Mouse (Mus musculus): Measurements from ENCODE around the gene Lrrc47. TPM values are rescaled to one million over a fixed set of nuclear protein-coding genes. Genes with fewer than 3 reads are reported as not detected.
A peak's percentile ranks its signal among the peaks of the same experiment; 100 is the strongest.

Gene Lrrc47
- polyA plus RNA-seq (2014; fragmentation: Nextera tagmentation; extraction: Ambion mirVana), result 11.8 and 14.2 TPM in 2 replicates

- peak within 1 kb of the TSS; percentile 95 for H3K4me2 ChIP-seq (replicated peaks; ENCODE audit: low read depth, low read length)
- 0% methylated on average over 49 of the region's 59 CpGs for WGBS
- H3K4me1 ChIP-seq (replicated peaks; ENCODE audit: control insufficient read depth, insufficient read depth, low read length), result peaks cover 6% of the 10 kb centered on the region; the same call in 1 of the 2 replicates
- H3K27me3 ChIP-seq (ENCODE audit: control insufficient read depth, insufficient read depth, low read length), result no peaks in the 10 kb centered on the region
- DNase-seq (ENCODE audit: low spot score), result peak; percentile 91
- peak; percentile 93 for ATAC-seq (ENCODE audit: low FRiP score)
- peak within 1 kb of the TSS; percentile 91 for H3K9ac ChIP-seq (ENCODE audit: low read depth, low read length)
- peaks cover 4% of the 10 kb centered on the region; the same call in 1 of the 2 replicates for H3K36me3 ChIP-seq (ENCODE audit: control insufficient read depth, insufficient read depth, low read length)
- H3K27ac ChIP-seq (ENCODE audit: low read depth, low read length), result peak within 1 kb of the TSS; percentile 48; the same call in 1 of the 2 replicates
- peak within 1 kb of the TSS; percentile 99 for H3K4me3 ChIP-seq (ENCODE audit: low read depth, low read length)
- no peaks in the 10 kb centered on the region for H3K9me3 ChIP-seq (ENCODE audit: control insufficient read depth, low read length)
Observed at GRCm38 (mm10) chr4:154011646-154012089, at the start of gene Lrrc47. Gene Lrrc47 (plus strand): TSS chr4:154011731.

DNA sequence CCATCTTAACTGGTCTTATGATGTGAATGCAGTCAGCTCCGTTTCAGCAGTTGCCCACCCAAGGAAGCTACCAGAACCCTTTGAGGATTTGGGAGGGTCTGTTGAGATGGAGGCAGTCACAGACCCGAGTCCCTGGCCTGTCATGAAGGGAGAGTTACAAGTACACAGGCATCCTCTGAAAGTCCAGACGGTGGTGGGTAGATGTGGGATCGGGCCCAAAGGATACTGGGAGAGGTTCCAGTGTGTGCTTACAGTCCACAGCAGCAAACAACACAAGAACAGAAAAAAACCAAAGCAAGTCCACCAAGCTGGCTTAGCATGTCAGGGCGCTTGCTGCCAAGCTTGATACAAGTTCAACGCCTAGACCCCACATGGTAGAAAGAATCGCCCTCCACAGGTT, 48.9 kb upstream of the Lrrc47 start:
- no peak overlapping the region for H3K27ac ChIP-seq (ENCODE audit: low read depth, low read length)
- no peak overlapping the region for H3K4me2 ChIP-seq (replicated peaks; ENCODE audit: low read depth, low read length)
- H3K27me3 ChIP-seq (ENCODE audit: control insufficient read depth, insufficient read depth, low read length), result no peaks in the 10 kb centered on the region
- peaks cover 5% of the 10 kb centered on the region; the same call in 1 of the 2 replicates for H3K36me3 ChIP-seq (ENCODE audit: control insufficient read depth, insufficient read depth, low read length)
- no peak overlapping the region for H3K9ac ChIP-seq (ENCODE audit: low read depth, low read length)
- no peaks in the 10 kb centered on the region for H3K9me3 ChIP-seq (ENCODE audit: control insufficient read depth, low read length)
- ATAC-seq (ENCODE audit: low FRiP score) (no peak), DNase-seq (ENCODE audit: low spot score) (no peak)
- WGBS, result 83% methylated on average over 7 of the region's 7 CpGs
- no peak overlapping the region for H3K4me3 ChIP-seq (ENCODE audit: low read depth, low read length)
- H3K4me1 ChIP-seq (replicated peaks; ENCODE audit: control insufficient read depth, insufficient read depth, low read length), result peaks cover 3% of the 10 kb centered on the region; the same call in 1 of the 2 replicates

DNA sequence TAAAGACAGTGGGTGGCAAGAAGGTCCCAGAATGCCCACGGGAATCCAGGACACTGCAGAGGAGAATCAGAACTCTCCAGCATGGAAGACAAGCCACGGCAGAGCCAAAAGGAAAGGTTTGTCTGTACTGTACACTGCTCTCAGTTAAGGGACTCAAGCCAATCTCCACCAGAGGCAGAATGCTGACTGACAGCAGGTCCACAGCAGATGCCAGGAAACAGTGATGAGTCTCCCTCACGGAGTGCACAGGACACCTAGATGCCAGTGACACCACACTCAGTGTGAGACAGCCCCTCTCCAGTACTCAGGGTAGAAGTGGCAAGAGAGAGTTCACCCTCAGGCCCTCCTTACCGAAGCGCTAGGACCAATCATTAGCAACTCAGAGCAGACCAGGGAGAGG, 44.9 kb upstream of the Lrrc47 start:
- DNase-seq (ENCODE audit: low spot score) (no peak), ATAC-seq (ENCODE audit: low FRiP score) (no peak)
- H3K36me3 ChIP-seq (ENCODE audit: control insufficient read depth, insufficient read depth, low read length), result 0 out of 2 replicates have a peak, but pooled peaks cover 2% of the 10 kb centered on the region

DNA sequence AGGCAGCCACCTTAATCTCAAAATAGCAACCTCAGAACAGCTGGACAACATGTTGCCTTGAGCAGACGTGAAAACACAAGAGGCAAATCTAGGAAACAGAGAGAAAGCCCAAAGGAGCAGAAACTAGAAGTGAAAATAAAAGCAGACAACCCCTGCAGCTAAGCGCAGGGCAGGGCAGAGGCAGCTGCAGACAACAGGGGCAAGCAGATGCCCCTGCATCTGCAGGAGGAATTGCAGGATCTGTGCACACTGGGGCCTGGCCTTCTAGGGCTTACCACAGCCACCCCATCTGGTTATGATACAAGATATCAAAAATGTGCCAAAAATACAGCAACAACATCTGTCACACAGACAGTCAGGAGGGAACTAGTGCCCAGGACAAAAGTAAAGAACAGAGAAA, 44.0 kb upstream of the Lrrc47 start:
- Histone ChIP-seq H3K27me3 (ENCODE audit: control insufficient read depth, insufficient read depth, low read length) (no peaks in the 10 kb centered on the region), H3K9ac (ENCODE audit: low read depth, low read length) (no peak overlapping the region), H3K4me1 (replicated peaks; ENCODE audit: control insufficient read depth, insufficient read depth, low read length) (no peaks in the 10 kb centered on the region), H3K27ac (ENCODE audit: low read depth, low read length) (no peak overlapping the region), H3K9me3 (ENCODE audit: control insufficient read depth, low read length) (no peaks in the 10 kb centered on the region), H3K36me3 (ENCODE audit: control insufficient read depth, insufficient read depth, low read length) (no peaks in the 10 kb centered on the region), H3K4me3 (ENCODE audit: low read depth, low read length) (no peak overlapping the region), H3K4me2 (replicated peaks; ENCODE audit: low read depth, low read length) (no peak overlapping the region)
- no peak for ATAC-seq (ENCODE audit: low FRiP score)
- no peak for DNase-seq (ENCODE audit: low spot score)
- WGBS, result 86% methylated on average over 2 of the region's 2 CpGs

More for the DNA sequence above, 44.9 kb upstream of the Lrrc47 start:
- no peak overlapping the region for H3K4me2 ChIP-seq (replicated peaks; ENCODE audit: low read depth, low read length)
- no peaks in the 10 kb centered on the region for H3K9me3 ChIP-seq (ENCODE audit: control insufficient read depth, low read length)
- H3K4me3 ChIP-seq (ENCODE audit: low read depth, low read length), result no peak overlapping the region
- no peaks in the 10 kb centered on the region for H3K4me1 ChIP-seq (replicated peaks; ENCODE audit: control insufficient read depth, insufficient read depth, low read length)
- no peak overlapping the region for H3K9ac ChIP-seq (ENCODE audit: low read depth, low read length)
- H3K27ac ChIP-seq (ENCODE audit: low read depth, low read length), result no peak overlapping the region
- H3K27me3 ChIP-seq (ENCODE audit: control insufficient read depth, insufficient read depth, low read length), result no peaks in the 10 kb centered on the region
- WGBS, result 88% methylated on average over 5 of the region's 5 CpGs

GRCm38 (mm10) chr4:153968063-153968462, 43.5 kb upstream of the Lrrc47 start:
- Histone ChIP-seq H3K9ac (ENCODE audit: low read depth, low read length) (no peak overlapping the region), H3K36me3 (ENCODE audit: control insufficient read depth, insufficient read depth, low read length) (no peaks in the 10 kb centered on the region), H3K27ac (ENCODE audit: low read depth, low read length) (no peak overlapping the region), H3K4me1 (replicated peaks; ENCODE audit: control insufficient read depth, insufficient read depth, low read length) (no peaks in the 10 kb centered on the region), H3K4me2 (replicated peaks; ENCODE audit: low read depth, low read length) (no peak overlapping the region), H3K9me3 (ENCODE audit: control insufficient read depth, low read length) (no peaks in the 10 kb centered on the region), H3K27me3 (ENCODE audit: control insufficient read depth, insufficient read depth, low read length) (no peaks in the 10 kb centered on the region), H3K4me3 (ENCODE audit: low read depth, low read length) (no peak overlapping the region)
- DNase-seq (ENCODE audit: low spot score) (no peak), ATAC-seq (ENCODE audit: low FRiP score) (no peak)
- WGBS, result 85% methylated on average over 2 of the region's 2 CpGs

DNA sequence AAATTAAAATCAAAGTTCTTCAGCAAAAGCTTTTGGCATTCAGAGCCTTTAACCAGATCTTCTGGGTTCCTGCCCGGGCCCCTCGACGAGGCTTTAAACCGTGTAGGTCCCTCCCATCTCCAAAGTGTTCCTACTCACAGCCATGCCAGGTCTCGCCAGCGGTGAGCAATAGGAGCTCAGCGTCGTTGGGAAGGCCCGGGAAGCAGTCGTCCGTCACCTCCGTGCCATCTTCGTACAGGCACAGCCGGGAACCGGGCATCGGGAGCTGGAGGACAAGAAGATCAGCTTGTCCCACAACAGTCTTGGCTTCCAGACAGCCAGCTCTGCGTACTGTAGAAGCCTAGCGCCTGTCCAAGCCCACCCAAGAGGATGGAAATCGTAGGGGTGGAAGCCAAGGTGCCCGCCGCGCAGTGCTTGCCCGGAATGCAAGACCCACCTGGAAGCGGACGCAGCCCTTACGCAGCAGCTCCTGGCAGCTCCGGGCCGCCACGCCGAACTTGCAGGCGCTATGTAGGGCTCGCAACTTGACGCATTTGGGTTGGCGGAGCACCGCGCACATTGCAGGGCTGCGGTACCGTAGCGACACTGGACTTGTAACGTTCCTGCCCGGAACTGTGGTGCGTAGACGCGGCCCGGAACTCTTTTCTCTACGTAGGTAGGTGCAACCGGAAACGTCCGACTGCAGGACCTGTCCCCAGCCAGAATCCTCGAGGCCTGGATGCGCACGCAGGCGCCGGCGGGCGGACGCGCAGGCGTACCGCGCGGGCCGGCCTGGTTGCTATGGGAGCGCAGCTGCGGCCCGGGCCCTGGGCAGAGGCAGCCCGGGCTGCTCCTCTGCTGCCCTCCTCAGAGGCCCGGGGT, 36.9 kb upstream of the Lrrc47 start, which contains the start of the genes Dffb and Cep104:
TSS of gene Dffb (minus strand) at position 696 of the 861 bp plus-strand sequence.
TSS of gene Cep104 (plus strand) at position 764 of the 861 bp plus-strand sequence.
- H3K36me3 ChIP-seq (ENCODE audit: control insufficient read depth, insufficient read depth, low read length), result no peaks in the 10 kb centered on the region
- WGBS, result 1% methylated on average over 68 of the region's 68 CpGs
- no peaks in the 10 kb centered on the region for H3K9me3 ChIP-seq (ENCODE audit: control insufficient read depth, low read length)
- peak within 1 kb of the TSS; percentile 59 for H3K4me2 ChIP-seq (replicated peaks; ENCODE audit: low read depth, low read length)
- H3K9ac ChIP-seq (ENCODE audit: low read depth, low read length), result peak within 1 kb of the TSS; percentile 90
- DNase-seq (ENCODE audit: low spot score), result peak; percentile 96
- no peaks in the 10 kb centered on the region for H3K27me3 ChIP-seq (ENCODE audit: control insufficient read depth, insufficient read depth, low read length)
- peak; percentile 98 for ATAC-seq (ENCODE audit: low FRiP score)
- peak within 1 kb of the TSS; percentile 76 for H3K27ac ChIP-seq (ENCODE audit: low read depth, low read length)
- H3K4me3 ChIP-seq (ENCODE audit: low read depth, low read length), result peak within 1 kb of the TSS; percentile 90
- no peaks in the 10 kb centered on the region; the same call in 1 of the 2 replicates for H3K4me1 ChIP-seq (replicated peaks; ENCODE audit: control insufficient read depth, insufficient read depth, low read length)

DNA sequence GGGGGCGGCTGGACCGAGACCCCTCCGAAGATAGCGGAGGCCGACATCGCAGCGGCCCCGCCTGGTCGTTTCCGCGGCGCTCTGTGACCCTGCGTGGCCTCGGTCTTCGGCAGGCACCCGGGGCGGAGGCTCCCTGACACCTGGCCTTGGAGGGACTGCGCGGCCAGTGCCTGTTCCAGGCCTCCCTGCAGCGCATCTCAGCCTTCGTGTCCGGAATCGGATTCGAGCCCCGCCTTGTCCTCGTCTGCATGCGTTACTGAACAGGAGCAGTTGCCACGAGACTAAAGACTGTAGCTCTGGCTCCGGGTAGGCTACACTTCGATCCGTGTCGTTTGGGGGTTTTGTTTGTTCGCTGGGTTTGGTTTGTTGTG, 36.3 kb upstream of the Lrrc47 start:
- Histone ChIP-seq H3K4me3 (ENCODE audit: low read depth, low read length) (peak overlapping the region; percentile 90), H3K4me2 (replicated peaks; ENCODE audit: low read depth, low read length) (peak overlapping the region; percentile 59), H3K36me3 (ENCODE audit: control insufficient read depth, insufficient read depth, low read length) (no peaks in the 10 kb centered on the region), H3K4me1 (replicated peaks; ENCODE audit: control insufficient read depth, insufficient read depth, low read length) (no peaks in the 10 kb centered on the region; the same call in 1 of the 2 replicates), H3K9me3 (ENCODE audit: control insufficient read depth, low read length) (no peaks in the 10 kb centered on the region), H3K27me3 (ENCODE audit: control insufficient read depth, insufficient read depth, low read length) (no peaks in the 10 kb centered on the region), H3K27ac (ENCODE audit: low read depth, low read length) (peak overlapping the region; percentile 76), H3K9ac (ENCODE audit: low read depth, low read length) (peak overlapping the region; percentile 90)
- DNase-seq (ENCODE audit: low spot score), result no peak
- peak; percentile 80 for ATAC-seq (ENCODE audit: low FRiP score)
- WGBS, result under 1% methylated on average over 33 of the region's 33 CpGs

DNA sequence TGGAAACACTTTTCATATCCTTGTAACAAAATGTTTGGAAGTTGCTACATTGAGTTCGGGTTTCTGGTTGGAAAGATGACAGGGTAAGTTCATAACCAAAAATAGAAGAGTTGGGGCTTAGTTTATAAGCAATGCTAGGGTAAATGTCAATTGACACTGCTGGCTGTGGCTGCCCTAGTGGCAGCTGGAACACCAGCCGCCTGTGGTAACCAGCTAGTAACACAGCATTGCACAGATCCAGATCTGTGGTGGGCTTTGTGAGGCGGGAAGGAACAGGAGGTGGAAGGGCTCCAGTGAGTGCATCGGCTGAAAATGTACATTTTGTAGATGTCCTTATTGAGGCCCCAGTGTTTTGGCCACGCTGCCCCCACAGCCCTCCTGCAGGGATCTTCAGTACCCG, 35.8 kb upstream of the Lrrc47 start:
- H3K4me3 ChIP-seq (ENCODE audit: low read depth, low read length), result peak overlapping the region; percentile 90
- no peaks in the 10 kb centered on the region for H3K27me3 ChIP-seq (ENCODE audit: control insufficient read depth, insufficient read depth, low read length)
- DNase-seq (ENCODE audit: low spot score), result no peak

More for the DNA sequence above, 35.8 kb upstream of the Lrrc47 start:
- Histone ChIP-seq H3K36me3 (ENCODE audit: control insufficient read depth, insufficient read depth, low read length) (no peaks in the 10 kb centered on the region), H3K4me2 (replicated peaks; ENCODE audit: low read depth, low read length) (peak overlapping the region; percentile 59), H3K9me3 (ENCODE audit: control insufficient read depth, low read length) (no peaks in the 10 kb centered on the region), H3K4me1 (replicated peaks; ENCODE audit: control insufficient read depth, insufficient read depth, low read length) (no peaks in the 10 kb centered on the region; the same call in 1 of the 2 replicates), H3K9ac (ENCODE audit: low read depth, low read length) (peak overlapping the region; percentile 90), H3K27ac (ENCODE audit: low read depth, low read length) (no peak overlapping the region)
- ATAC-seq (ENCODE audit: low FRiP score), result no peak
- WGBS, result 44% methylated on average over 6 of the region's 6 CpGs

Measured in hindbrain, embryonic 11.5 days (tissue).